Comparison of ENCODE assay signal across 8 mouse cellular contexts in the genomic region with DNA sequence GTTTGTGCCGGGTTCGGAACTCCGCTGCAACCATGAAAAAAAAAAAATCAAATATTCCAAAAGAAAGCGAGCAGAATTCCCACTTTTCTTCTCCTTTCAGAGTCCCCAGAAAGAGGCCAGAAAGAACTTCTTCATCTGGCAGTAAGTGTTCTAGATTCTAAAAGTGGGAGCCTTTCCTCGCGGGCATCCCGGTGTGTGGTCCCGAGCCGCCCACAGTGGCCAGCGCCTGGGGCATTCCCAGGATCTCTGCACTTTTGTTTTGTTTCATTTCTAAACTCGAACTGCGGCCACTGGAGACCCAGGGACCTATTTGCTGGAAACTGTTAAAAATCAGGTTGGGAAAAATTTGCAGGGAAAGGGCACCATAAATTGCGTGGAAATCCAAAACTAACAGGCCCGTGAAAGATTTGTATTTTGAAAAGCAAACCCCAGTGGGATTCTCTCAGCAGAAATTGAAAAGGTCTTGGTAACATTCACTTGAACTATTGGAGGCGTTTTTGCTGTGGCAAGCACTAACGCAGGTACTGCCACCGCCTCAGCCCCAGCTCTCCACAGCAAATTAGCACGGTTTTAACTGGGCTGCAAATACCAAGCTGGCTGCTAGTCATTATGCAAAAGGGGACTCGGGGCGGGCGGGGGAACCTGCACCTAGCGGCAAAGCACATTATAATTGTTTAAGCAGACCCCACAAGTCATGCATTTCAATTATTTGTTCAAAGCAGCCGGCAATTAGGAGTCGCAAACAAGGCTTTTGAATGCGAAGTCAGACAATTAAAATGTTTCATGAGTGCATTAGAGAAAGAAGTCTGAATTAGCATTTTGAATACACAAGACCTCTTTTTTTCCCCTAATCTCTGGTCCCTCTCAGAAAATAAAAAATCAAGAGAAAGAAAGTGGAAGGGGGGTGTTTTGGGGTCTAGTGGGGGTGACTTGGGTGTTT.
A peak's percentile ranks its signal among the peaks of the same experiment; 100 is the strongest.
DNase-seq lines count a peak whose midpoint lies in the region; ATAC-seq and TF ChIP-seq lines count a peak whose summit lies in the region.

No protein-coding gene starts in this region.

- H3K4me1 ChIP-seq in kidney, embryonic 15.5 days = peaks cover 17% of the 10 kb centered on the region
- H3K4me1 ChIP-seq in kidney, adult 2 months (ENCODE audit: control insufficient read depth, insufficient read depth, low read length) = no peaks in the 10 kb centered on the region
- peaks cover 22% of the 10 kb centered on the region for H3K4me1 ChIP-seq in forebrain, embryonic 14.5 days (ENCODE audit: control insufficient read depth, insufficient read depth, low read length)
- H3K4me1 ChIP-seq in midbrain, embryonic 14.5 days (ENCODE audit: control insufficient read depth, insufficient read depth, low read length) = peaks cover 27% of the 10 kb centered on the region

- no peaks in the 10 kb centered on the region for H3K9me3 ChIP-seq in kidney, embryonic 15.5 days (replicated peaks)
- H3K9me3 ChIP-seq in forebrain, embryonic 14.5 days (replicated peaks; ENCODE audit: control insufficient read depth, low read length) = 0 out of 2 replicates have a peak, but pooled peaks cover 2% of the 10 kb centered on the region
- H3K9me3 ChIP-seq in midbrain, embryonic 14.5 days (ENCODE audit: control insufficient read depth, low read length) = no peaks in the 10 kb centered on the region

- peak overlapping the region; percentile 40 for H3K4me2 ChIP-seq in kidney, embryonic 15.5 days
- H3K4me2 ChIP-seq in forebrain, embryonic 14.5 days (ENCODE audit: low read length) = peak overlapping the region; percentile 41
- H3K4me2 ChIP-seq in midbrain, embryonic 14.5 days (ENCODE audit: low read length) = peak overlapping the region; percentile 69

- 0 out of 2 replicates have a peak overlapping the region, but pooled peaks have one; percentile 1 for H3K4me3 ChIP-seq in kidney, embryonic 15.5 days (replicated peaks)
- no peak overlapping the region for H3K4me3 ChIP-seq in kidney, adult 2 months (ENCODE audit: insufficient read depth, low read depth, low read length)
- H3K4me3 ChIP-seq in forebrain, embryonic 14.5 days (ENCODE audit: low read depth, low read length) = 0 out of 2 replicates have a peak overlapping the region, but pooled peaks have one; percentile 10
- peak overlapping the region; percentile 31 for H3K4me3 ChIP-seq in midbrain, embryonic 14.5 days (replicated peaks; ENCODE audit: low read depth, low read length)

- peaks cover 91% of the 10 kb centered on the region for H3K27me3 ChIP-seq in kidney, embryonic 15.5 days
- H3K27me3 ChIP-seq in kidney, adult 2 months (replicated peaks; ENCODE audit: control insufficient read depth, insufficient read depth, low read length) = peaks cover 3% of the 10 kb centered on the region; the same call in 1 of the 2 replicates
- peaks cover 75% of the 10 kb centered on the region for H3K27me3 ChIP-seq in forebrain, embryonic 14.5 days (replicated peaks; ENCODE audit: control insufficient read depth, insufficient read depth, low read length)
- peaks cover 33% of the 10 kb centered on the region for H3K27me3 ChIP-seq in midbrain, embryonic 14.5 days (ENCODE audit: control insufficient read depth, insufficient read depth, low read length)

- no peak overlapping the region for H3K9ac ChIP-seq in kidney, embryonic 15.5 days
- no peak overlapping the region for H3K9ac ChIP-seq in forebrain, embryonic 14.5 days (ENCODE audit: low read length)
- no peak overlapping the region; the same call in 1 of the 2 replicates for H3K9ac ChIP-seq in midbrain, embryonic 14.5 days (replicated peaks; ENCODE audit: low read length)

- 3% methylated on average over 25 of the region's 25 CpGs for WGBS in kidney, embryonic 15.5 days
- 5% methylated on average over 25 of the region's 25 CpGs for WGBS in kidney, adult 2 months
- WGBS in forebrain, embryonic 14.5 days = under 1% methylated on average over 25 of the region's 25 CpGs
- WGBS in midbrain, embryonic 14.5 days = 3% methylated on average over 25 of the region's 25 CpGs

- H3K27ac ChIP-seq in kidney, embryonic 15.5 days = no peak overlapping the region
- H3K27ac ChIP-seq in kidney, adult 2 months (ENCODE audit: insufficient read depth, low read depth, low read length) = no peak overlapping the region
- no peak overlapping the region for H3K27ac ChIP-seq in forebrain, embryonic 14.5 days (ENCODE audit: low read depth, low read length)
- H3K27ac ChIP-seq in midbrain, embryonic 14.5 days (replicated peaks; ENCODE audit: low read depth, low read length) = peak overlapping the region; percentile 52; the same call in 1 of the 2 replicates

- no peak for TF ChIP-seq CTCF in kidney, adult 2 months (conservative IDR thresholded peaks at IDR 0.05; ENCODE audit: insufficient read depth, insufficient read length, low read depth, low read length)

- no peak for TF ChIP-seq POLR2A in kidney, adult 2 months (IDR thresholded peaks at IDR 0.05; ENCODE audit: low read depth, low read length)

- no peak for ATAC-seq in kidney, embryonic 15.5 days (replicated peaks; ENCODE audit: low FRiP score)
- ATAC-seq in forebrain, embryonic 14.5 days = peak; percentile 74
- 0 out of 2 replicates have a peak, but pooled peaks have one; percentile 44 for ATAC-seq in midbrain, embryonic 14.5 days (ENCODE audit: low FRiP score, low TSS enrichment)
- no peak for ATAC-seq in granulocyte monocyte progenitor cell, adult 5-6 weeks (replicated peaks; ENCODE audit: poor library complexity, severe bottlenecking)

- H3K36me3 ChIP-seq in kidney, embryonic 15.5 days = no peaks in the 10 kb centered on the region
- no peaks in the 10 kb centered on the region for H3K36me3 ChIP-seq in kidney, adult 2 months (ENCODE audit: control insufficient read depth, insufficient read depth, low read length)
- H3K36me3 ChIP-seq in forebrain, embryonic 14.5 days (ENCODE audit: control insufficient read depth, insufficient read depth, low read length) = no peaks in the 10 kb centered on the region
- H3K36me3 ChIP-seq in midbrain, embryonic 14.5 days (ENCODE audit: control insufficient read depth, insufficient read depth, low read length) = no peaks in the 10 kb centered on the region

- DNase-seq in kidney, adult 2 months = no peak
- DNase-seq in embryo, embryonic 10.5 days (ENCODE audit: low spot score) = peak; percentile 69
- peak; percentile 87 for DNase-seq in forebrain, embryonic 14.5 days (ENCODE audit: low spot score)
- peak; percentile 80 for DNase-seq in midbrain, embryonic 14.5 days
- no peak for DNase-seq in adrenal gland, adult 18-20 months (ENCODE audit: low spot score in 2 of 2)
- DNase-seq in right cerebral cortex, postnatal 10 days (ENCODE audit: low spot score in 2 of 2) = no peak

Comparison
In these comparisons a context has a peak if more than half of its experiments do, and no peak if none do; other contexts are left out.
1. ATAC-seq: peak in forebrain, embryonic 14.5 days (single experiment) and midbrain, embryonic 14.5 days (single experiment); none in kidney, embryonic 15.5 days (single experiment) and granulocyte monocyte progenitor cell, adult 5-6 weeks (single experiment).
2. DNase-seq: peak in embryo, embryonic 10.5 days (single experiment), forebrain, embryonic 14.5 days (single experiment) and midbrain, embryonic 14.5 days (single experiment); none in kidney, adult 2 months (single experiment), adrenal gland, adult 18-20 months (0 of 2) and right cerebral cortex, postnatal 10 days (0 of 2).
3. Peak in every context shown above with its lines, with median percentiles within 50 percentile points of each other: H3K4me2 ChIP-seq.